Mouse (Mus musculus) T-cell, adult 2 months (primary cell): ENCODE results near the gene Cyp3a11.
"Not testable (repeated sequence)": the region's sequence is repeated elsewhere in the genome, so short reads cannot be mapped to it uniquely, and the experiment has no call there.

Experiments used
- DNase-seq: peaks from one replicate; pipeline ENCODE4 v3.0.0; 2022; ENCODE audit warnings: low spot score

The Cyp3a11 gene

GRCm38 (mm10) chr5:145879688-145880087, at the start of gene Cyp3a11:
Gene Cyp3a11, minus strand, starts transcription at chr5:145879964.
- no peak for DNase-seq

DNA sequence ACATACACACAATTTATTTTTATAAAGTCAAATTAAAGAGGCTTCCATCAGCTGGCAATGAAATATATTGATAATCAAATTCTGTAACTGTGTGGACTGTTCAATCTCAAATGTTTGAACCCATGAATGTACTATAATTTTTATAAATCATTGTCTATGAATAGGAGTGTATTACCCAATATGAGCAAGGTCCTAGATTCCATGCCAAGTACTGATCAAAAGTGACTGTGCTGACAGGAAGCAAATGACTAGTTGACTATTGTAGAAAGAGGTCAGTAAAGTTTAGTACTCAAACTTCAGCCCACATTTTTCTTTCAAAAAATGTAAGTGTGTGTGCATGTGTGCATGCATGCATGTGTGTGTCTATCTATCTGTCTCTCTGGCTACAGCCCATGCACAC, 33.1 kb upstream of the Cyp3a11 start:
- no peak for DNase-seq

GRCm38 (mm10) chr5:145911781-145912180, 32.0 kb upstream of the Cyp3a11 start:
- no peak for DNase-seq

GRCm38 (mm10) chr5:145906937-145907336, 27.2 kb upstream of the Cyp3a11 start:
- not testable (repeated sequence) for DNase-seq

- no peak for DNase-seq
These were observed 24.8 kb upstream of the Cyp3a11 start for GRCm38 (mm10) chr5:145904535-145904934.

DNA sequence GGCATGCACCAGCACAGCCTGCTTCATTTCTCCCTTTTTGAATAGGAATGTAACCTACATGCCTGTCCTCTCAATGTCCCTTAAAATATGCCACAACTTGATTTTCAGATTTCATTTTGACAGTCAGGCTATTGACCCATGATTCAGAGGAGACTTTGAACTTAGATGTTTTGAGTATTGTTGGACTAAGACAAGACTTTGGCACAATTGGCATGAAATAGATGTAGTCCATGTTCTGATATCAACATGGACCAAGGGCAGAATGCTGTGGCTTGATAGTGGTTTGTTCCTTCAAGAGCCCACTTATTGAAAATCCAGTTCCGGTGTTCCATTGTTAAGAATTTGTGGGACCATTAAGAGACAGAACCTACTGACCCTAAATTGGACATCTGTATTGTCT, 23.6 kb upstream of the Cyp3a11 start:
- DNase-seq, result no peak

DNA sequence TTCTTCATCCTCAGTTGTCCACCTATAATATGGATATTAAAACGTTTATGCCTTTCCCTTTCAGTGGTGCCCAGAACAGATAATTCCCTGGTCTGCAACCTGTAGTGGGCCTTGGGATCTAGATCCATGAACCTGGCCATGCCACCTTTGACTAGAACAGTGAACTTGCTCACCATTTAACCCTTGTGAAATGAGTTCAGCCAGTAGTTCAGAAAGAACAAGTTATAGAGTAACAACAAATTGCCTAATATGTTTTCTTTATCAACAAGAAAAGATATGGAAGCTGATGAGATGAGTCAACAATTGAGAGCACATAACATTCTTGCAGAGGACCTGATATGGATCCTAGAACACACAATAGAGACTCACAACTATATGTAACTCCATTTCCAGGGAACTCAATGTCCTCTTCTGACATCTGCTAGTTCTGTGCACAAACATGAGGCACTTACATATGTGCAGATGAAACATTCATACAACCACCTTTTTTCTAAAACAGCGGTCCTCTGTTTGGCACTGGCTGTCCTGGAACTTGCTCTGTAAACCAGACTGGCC, 20.7 kb upstream of the Cyp3a11 start:
- no peak for DNase-seq

DNA sequence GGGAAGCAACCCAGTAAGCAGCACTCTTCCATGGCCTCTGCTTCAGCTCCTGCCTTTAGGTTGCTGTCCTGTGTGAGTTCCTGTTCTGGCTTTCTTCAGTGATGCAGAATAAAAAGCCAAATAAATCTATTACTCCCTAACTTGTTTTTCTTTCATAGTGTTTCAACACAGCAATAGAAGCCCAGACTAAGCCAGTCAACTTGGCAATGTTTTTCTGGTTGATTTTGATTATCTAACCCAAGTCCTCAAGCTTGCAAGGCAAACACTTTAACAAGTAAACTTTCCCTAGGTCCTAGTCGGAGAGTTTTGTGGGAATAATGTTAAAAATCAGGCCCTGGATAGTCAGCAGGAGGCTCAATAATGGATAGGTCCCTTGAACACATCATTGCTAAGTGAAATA, 17.5 kb upstream of the Cyp3a11 start:
- no peak for DNase-seq

DNA sequence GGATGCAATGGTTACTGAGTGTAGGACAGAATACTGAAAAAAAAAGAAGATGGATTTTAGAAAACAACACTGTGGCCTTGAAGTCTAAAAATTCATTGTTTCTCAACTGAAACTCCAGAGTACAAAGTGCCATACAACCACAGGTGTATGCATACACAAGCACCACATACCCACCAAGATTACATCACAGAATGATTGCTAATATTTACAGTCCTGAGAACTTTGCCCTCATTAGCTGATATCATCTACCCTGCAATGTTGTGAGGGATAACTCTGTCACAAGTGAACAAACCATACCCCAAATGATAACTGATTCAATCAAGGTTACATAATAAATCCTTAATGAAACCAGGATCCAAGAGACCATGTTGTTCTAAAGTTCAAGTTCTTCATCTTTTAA, 1.4 kb upstream of the Cyp3a11 start:
- no peak for DNase-seq

- not testable (repeated sequence) for DNase-seq
These were observed 12.3 kb downstream of the Cyp3a11 start for GRCm38 (mm10) chr5:145867433-145867832.

DNA sequence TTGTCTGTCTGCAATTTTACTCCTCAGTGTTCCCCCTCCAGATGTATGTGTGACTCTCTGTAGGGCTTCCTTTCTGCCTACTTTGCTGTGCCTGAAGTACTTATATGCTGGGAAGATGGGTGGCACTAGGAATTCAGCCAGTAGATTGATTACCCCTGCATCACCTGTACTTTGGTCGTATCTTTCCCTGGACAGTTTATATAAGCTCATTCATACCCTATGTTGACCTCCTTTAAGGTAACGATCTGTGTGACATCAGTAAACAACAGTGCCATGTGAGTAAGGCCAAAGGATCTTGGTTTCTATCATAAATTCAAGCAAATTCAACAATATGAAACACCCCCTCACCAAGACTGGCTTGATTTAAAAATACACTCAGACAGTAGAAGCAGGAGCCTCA, 74.0 kb downstream of the Cyp3a11 start, which contains the start of gene Cyp3a44:
Cyp3a44 (minus strand) TSS at position 79 of the 400 bp plus-strand sequence.
- not testable (repeated sequence) for DNase-seq
